ENCODE assay signal across 8 mouse cellular contexts in the genomic region with DNA sequence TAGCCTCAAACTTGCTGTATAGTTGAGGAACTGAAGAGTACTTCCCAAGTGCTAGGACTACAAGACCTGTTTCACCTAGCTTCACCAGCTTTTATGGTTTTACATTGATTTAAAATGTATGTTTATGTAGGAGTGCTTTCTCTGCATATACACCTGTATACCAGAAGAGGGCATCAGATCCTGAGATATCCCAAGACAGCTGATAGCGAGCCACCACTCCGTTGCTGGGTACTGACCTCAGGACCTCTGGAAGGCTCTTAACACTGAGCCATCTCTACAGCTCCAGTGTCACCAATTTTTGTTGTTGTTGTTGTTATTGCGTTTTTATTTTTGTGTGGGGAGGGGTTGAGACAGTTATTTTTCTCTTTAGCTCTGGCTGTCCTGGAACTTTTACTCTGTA. TPM values are rescaled to one million over a fixed set of nuclear protein-coding genes. Genes with fewer than 3 reads are reported as not detected.
DNase-seq lines count a peak whose midpoint lies in the region; ATAC-seq and TF ChIP-seq lines count a peak whose summit lies in the region.

No protein-coding gene starts in this region.

- H3K4me3 ChIP-seq in limb, embryonic 14.5 days (replicated peaks; ENCODE audit: low read length), result no peak overlapping the region
- H3K4me3 ChIP-seq in limb, embryonic 10.5 days, result no peak overlapping the region

- no peak for ATAC-seq in limb, embryonic 14.5 days (ENCODE audit: low FRiP score, low read depth)
- ATAC-seq in megakaryocyte progenitor cell, adult 5-6 weeks (replicated peaks; ENCODE audit: poor library complexity), result peak; percentile 92

- H3K27me3 ChIP-seq in limb, embryonic 14.5 days (ENCODE audit: control insufficient read depth, insufficient read depth, low read length), result no peaks in the 10 kb centered on the region
- peaks cover 64% of the 10 kb centered on the region for H3K27me3 ChIP-seq in limb, embryonic 10.5 days (ENCODE audit: low read depth, poor library complexity, severe bottlenecking)

- peak; percentile 13 for DNase-seq in adrenal gland, adult 2 months
- DNase-seq in adrenal gland, postnatal 4 days (ENCODE audit: low spot score in 2 of 2), result no peak
- DNase-seq in limb, embryonic 14.5 days (ENCODE audit: low spot score), result peak; percentile 22
- no peak for DNase-seq in limb, embryonic 10.5 days (ENCODE audit: low spot score)
- peak; percentile 48 for DNase-seq in ZHBTc4 (ENCODE audit: low read depth, low spot score)
- no peak for DNase-seq in testis, postnatal 14 days (ENCODE audit: low spot score)
- DNase-seq in ovary, postnatal 10 days (ENCODE audit: low spot score), result no peak

- no peak overlapping the region for H3K4me2 ChIP-seq in limb, embryonic 14.5 days (replicated peaks; ENCODE audit: low read depth, low read length, severe bottlenecking)

- no peaks in the 10 kb centered on the region for H3K36me3 ChIP-seq in limb, embryonic 14.5 days (ENCODE audit: control insufficient read depth, insufficient read depth, low read length)
- no peaks in the 10 kb centered on the region for H3K36me3 ChIP-seq in limb, embryonic 10.5 days

- no peak overlapping the region for H3K9ac ChIP-seq in limb, embryonic 14.5 days (ENCODE audit: low read depth, low read length, severe bottlenecking)

- H3K27ac ChIP-seq in limb, embryonic 14.5 days (replicated peaks; ENCODE audit: low read depth, low read length), result no peak overlapping the region
- no peak overlapping the region for H3K27ac ChIP-seq in limb, embryonic 10.5 days

- no peaks in the 10 kb centered on the region for H3K4me1 ChIP-seq in limb, embryonic 14.5 days (ENCODE audit: control insufficient read depth, insufficient read depth, low read length)
- H3K4me1 ChIP-seq in limb, embryonic 10.5 days, result no peaks in the 10 kb centered on the region

- WGBS in limb, embryonic 14.5 days, result 7% methylated on average over 3 of the region's 3 CpGs
- 5% methylated on average over 3 of the region's 3 CpGs for WGBS in limb, embryonic 10.5 days

- H3K9me3 ChIP-seq in limb, embryonic 14.5 days (ENCODE audit: control insufficient read depth, low read length), result no peaks in the 10 kb centered on the region
- H3K9me3 ChIP-seq in limb, embryonic 10.5 days (replicated peaks), result no peaks in the 10 kb centered on the region

- no peak for TF ChIP-seq POLR2A in limb, embryonic 14.5 days (IDR thresholded peaks at IDR 0.05; ENCODE audit: borderline replicate concordance, extremely low read depth, insufficient read depth, insufficient read length)

RNA-seq across cellular contexts. Expression of gene Ddx3x, which starts 55.9 kb away (rescaled TPM):
- 100 to 1,000 TPM; 274 to 532 TPM for total RNA-seq in adrenal gland, adult 2 months (2021)
- polyA plus RNA-seq in adrenal gland, adult 2 months (2012; rRNA removed), result 8.2 and 12.0 TPM in 2 replicates
- 100 to 1,000 TPM; 262 to 355 TPM for total RNA-seq in adrenal gland, postnatal 4 days (2021)
- 91.4 and 100 TPM in 2 replicates for polyA plus RNA-seq in limb, embryonic 14.5 days (2012; rRNA removed)
- polyA plus RNA-seq in limb, embryonic 14.5 days (2014; fragmentation: Nextera tagmentation; extraction: Ambion mirVana), result 126 and 159 TPM in 2 replicates
- 156 and 178 TPM in 2 replicates for polyA plus RNA-seq in limb, embryonic 10.5 days (2016; fragmentation: Nextera tagmentation; extraction: Ambion mirVana)
- total RNA-seq in megakaryocyte progenitor cell, adult 5-6 weeks (2015), result 245 TPM in 2 replicates
- total RNA-seq in megakaryocyte progenitor cell, adult 5-6 weeks (2017), result 383 and 513 TPM in 2 replicates

Comparison
In these comparisons a context has a peak if more than half of its experiments do, and no peak if none do; other contexts are left out.
1. DNase-seq: peak in adrenal gland, adult 2 months (single experiment), limb, embryonic 14.5 days (single experiment) and ZHBTc4 (single experiment); none in adrenal gland, postnatal 4 days (0 of 2), limb, embryonic 10.5 days (single experiment), testis, postnatal 14 days (single experiment) and ovary, postnatal 10 days (single experiment).